Mouse (Mus musculus): ENCODE results near the gene Nfix.

DNA sequence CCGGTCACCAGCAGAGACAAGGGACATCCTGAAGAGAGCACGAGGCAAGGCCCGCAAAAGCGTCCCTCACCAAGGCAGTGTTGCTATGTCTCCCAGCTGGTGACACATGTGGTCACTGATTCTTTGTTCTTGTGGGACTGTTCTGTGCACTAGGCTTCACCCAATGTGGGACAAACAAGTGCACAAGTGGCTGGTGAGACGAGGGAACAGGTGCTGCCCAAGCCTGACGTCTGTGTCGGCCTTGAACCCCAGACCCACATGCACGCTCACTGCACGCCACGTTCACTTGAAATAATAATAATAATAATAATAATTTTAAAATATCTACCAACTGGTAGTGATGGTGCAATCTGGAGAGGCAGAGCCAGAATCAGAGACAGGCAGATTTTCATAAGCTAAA lies 40.4 kb downstream of the Nfix start:
- TF ChIP-seq MAFK (IDR thresholded peaks at IDR 0.05; ENCODE audit: insufficient read depth, low read depth, low read length), result no peak
- TF ChIP-seq ZNF384 (IDR thresholded peaks at IDR 0.05; ENCODE audit: low read depth, low read length), result no peak
- no peak for TF ChIP-seq CHD2 (IDR thresholded peaks at IDR 0.05; ENCODE audit: low read depth, low read length)
- no peak for TF ChIP-seq HCFC1 (IDR thresholded peaks at IDR 0.05; ENCODE audit: borderline replicate concordance, insufficient read depth, low read length)

Measured in ES-E14 (cell line).